Mouse (Mus musculus): ENCODE results near the gene Ephx3.

GRCm38 (mm10) chr17:32165266-32165802, 24.0 kb downstream of the Ephx3 start:
- TF ChIP-seq CTCF (IDR thresholded peaks at IDR 0.05; ENCODE audit: extremely low read depth, insufficient read depth, low read length): no peak
- TF ChIP-seq POLR2A (IDR thresholded peaks at IDR 0.05; ENCODE audit: extremely low read depth, insufficient read depth, low read length): no peak

Measured in cortical plate, adult 2 months (tissue).